Mouse (Mus musculus) ES-Bruce4 (cell line): ENCODE data around the gene Oser1. TPM values are rescaled to one million over a fixed set of nuclear protein-coding genes. Genes with fewer than 3 reads are reported as not detected.

ENCODE experiments used
- H3K27ac ChIP-seq: 2 replicates; pipeline ENCODE4 v1.5.1; 2012; ENCODE audit warnings: low read length, inconsistent platforms; ENCODE audit not compliant: insufficient read depth
- H3K27me3 ChIP-seq: 2 replicates; pipeline ENCODE4 v1.6.1; 2012; ENCODE audit warnings: mild to moderate bottlenecking, low read length, inconsistent platforms; ENCODE audit not compliant: control insufficient read depth, poor library complexity, insufficient read depth, severe bottlenecking
- H3K36me3 ChIP-seq: 2 replicates; pipeline ENCODE4 v1.6.1; 2012; ENCODE audit warnings: inconsistent platforms, mild to moderate bottlenecking, low read length, moderate library complexity; ENCODE audit not compliant: control insufficient read depth, poor library complexity, insufficient read depth, severe bottlenecking
- H3K4me1 ChIP-seq: one replicate; pipeline ENCODE4 v1.8.1; 2011; ENCODE audit warnings: low read length; ENCODE audit not compliant: control insufficient read depth, insufficient read depth
- H3K4me3 ChIP-seq: 2 replicates; pipeline ENCODE4 v1.5.1; 2011; ENCODE audit warnings: low read depth, mild to moderate bottlenecking, low read length
- H3K9ac ChIP-seq: 2 replicates; pipeline ENCODE4 v1.6.1; 2012; ENCODE audit warnings: low read depth, mild to moderate bottlenecking, inconsistent platforms; ENCODE audit not compliant: poor library complexity, severe bottlenecking
- H3K9me3 ChIP-seq: replicated peaks from 2 replicates; pipeline ENCODE4 v1.6.1; 2012; ENCODE audit warnings: mild to moderate bottlenecking, low read length, inconsistent platforms; ENCODE audit not compliant: control insufficient read depth, poor library complexity, insufficient read depth, severe bottlenecking
- CTCF ChIP-seq: IDR thresholded peaks from one replicate; pipeline ENCODE4 v1.8.1; 2011; ENCODE audit warnings: low read depth, low read length
- EP300 ChIP-seq: IDR thresholded peaks from 2 replicates; pipeline ENCODE4 v1.6.1; 2011; ENCODE audit warnings: low read depth, low read length; ENCODE audit not compliant: insufficient read depth
- POLR2A ChIP-seq: IDR thresholded peaks from one replicate; pipeline ENCODE4 v1.8.1; 2011; ENCODE audit warnings: low read length; ENCODE audit not compliant: insufficient read depth
- polyA plus RNA-seq: library from polyadenylated mRNA; stranded (reverse); fragments of >200 nt; gene quantifications from 2 replicates; pipeline ENCODE4 v1.2.4, GENCODE M21; 2011; ENCODE audit warnings: low read depth; ENCODE audit not compliant: missing spikeins, insufficient read depth, insufficient read length

The Oser1 gene
- polyA plus RNA-seq, 1 experiment, result 48.3 TPM

DNA sequence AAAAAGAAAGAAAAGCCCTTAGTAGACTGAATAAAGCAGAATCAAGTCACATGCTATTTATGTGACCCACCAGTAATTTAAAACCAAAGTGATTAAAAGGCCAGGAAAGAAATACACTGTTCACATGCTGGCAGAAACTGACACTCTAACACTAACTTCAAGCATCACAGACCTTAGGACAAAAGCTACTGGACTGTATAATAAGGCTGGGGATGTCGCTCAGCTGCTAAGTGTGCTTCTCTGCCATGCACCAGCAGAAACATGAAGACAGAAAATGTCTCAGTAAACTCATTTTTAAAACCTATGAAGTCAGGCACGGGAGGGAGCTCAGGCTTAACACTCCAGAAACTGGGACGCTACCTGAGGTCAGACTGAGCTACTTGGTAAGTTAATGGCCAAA lies 14.3 kb downstream of the Oser1 start:
- Histone ChIP-seq H3K9me3 (no peaks in the 10 kb centered on the region), H3K9ac (no peak overlapping the region), H3K4me3 (no peak overlapping the region), H3K4me1 (no peaks in the 10 kb centered on the region), H3K27ac (no peak overlapping the region), H3K27me3 (no peaks in the 10 kb centered on the region), H3K36me3 (peaks cover 53% of the 10 kb centered on the region)
- TF ChIP-seq CTCF (no peak), EP300 (no peak), POLR2A (no peak)

GRCm38 (mm10) chr2:163404037-163404815 lies 20.3 kb downstream of the Oser1 start:
- H3K36me3 ChIP-seq, result peaks cover 14% of the 10 kb centered on the region
- H3K27ac ChIP-seq, result no peak overlapping the region
- no peak for TF ChIP-seq CTCF
- no peak overlapping the region for H3K4me3 ChIP-seq
- H3K4me1 ChIP-seq, result no peaks in the 10 kb centered on the region
- H3K9me3 ChIP-seq, result no peaks in the 10 kb centered on the region
- no peaks in the 10 kb centered on the region for H3K27me3 ChIP-seq
- H3K9ac ChIP-seq, result no peak overlapping the region

DNA sequence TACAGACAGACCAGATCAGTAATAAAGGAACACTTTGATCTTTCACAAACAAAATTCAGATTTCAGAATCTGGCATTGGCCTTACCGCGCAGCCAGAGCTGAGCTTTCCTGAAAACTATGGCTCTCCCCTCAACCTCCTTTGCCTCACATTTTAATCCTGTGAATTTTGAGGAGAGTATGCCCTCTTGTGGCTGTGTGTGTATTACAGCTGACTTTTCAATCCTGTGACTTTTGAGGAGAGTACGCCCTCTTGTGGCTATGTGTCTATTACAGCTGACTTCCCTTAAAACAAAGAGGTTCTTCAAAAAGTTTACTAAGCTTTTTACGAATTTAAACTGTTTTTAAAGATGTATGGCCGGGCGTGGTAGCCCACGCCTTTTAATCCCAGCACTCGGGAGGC lies 23.3 kb downstream of the Oser1 start:
- no peak overlapping the region for H3K9ac ChIP-seq
- no peaks in the 10 kb centered on the region for H3K9me3 ChIP-seq
- TF ChIP-seq CTCF (peak; percentile 43), EP300 (no peak)
- H3K4me1 ChIP-seq, result no peaks in the 10 kb centered on the region
- H3K27me3 ChIP-seq, result no peaks in the 10 kb centered on the region
- H3K4me3 ChIP-seq, result no peak overlapping the region
- H3K36me3 ChIP-seq, result no peaks in the 10 kb centered on the region; the same call in none of the 2 replicates
- no peak overlapping the region for H3K27ac ChIP-seq

DNA sequence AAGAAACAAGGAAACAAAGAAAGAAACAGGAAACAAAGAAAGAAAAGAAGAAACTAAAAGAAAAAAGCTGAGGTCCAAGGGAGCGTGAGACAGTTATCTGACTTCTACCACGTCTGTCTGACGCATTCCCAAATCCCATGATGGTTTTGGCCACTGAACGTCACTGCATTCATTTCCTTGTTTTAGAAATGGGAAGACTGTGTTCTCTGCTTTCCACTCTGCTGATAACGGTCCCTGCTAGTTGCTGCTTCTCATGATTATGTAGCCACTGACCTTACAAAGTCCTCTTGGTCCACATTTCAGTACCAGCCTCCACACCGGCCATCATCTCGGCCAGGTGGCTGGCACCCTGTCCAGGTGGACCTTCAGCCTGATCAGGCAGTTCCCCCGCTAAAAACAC lies 25.3 kb downstream of the Oser1 start:
- TF ChIP-seq CTCF, result no peak
- TF ChIP-seq EP300, result no peak
- no peak for TF ChIP-seq POLR2A
- no peaks in the 10 kb centered on the region for H3K36me3 ChIP-seq
- H3K4me3 ChIP-seq, result no peak overlapping the region
- no peak overlapping the region for H3K27ac ChIP-seq
- no peaks in the 10 kb centered on the region for H3K4me1 ChIP-seq
- H3K9me3 ChIP-seq, result no peaks in the 10 kb centered on the region
- H3K27me3 ChIP-seq, result no peaks in the 10 kb centered on the region
- no peak overlapping the region for H3K9ac ChIP-seq

GRCm38 (mm10) chr2:163398770-163399169 lies 25.7 kb downstream of the Oser1 start:
- H3K27ac ChIP-seq, result no peak overlapping the region
- H3K9me3 ChIP-seq, result no peaks in the 10 kb centered on the region
- TF ChIP-seq POLR2A (no peak), CTCF (no peak)

DNA sequence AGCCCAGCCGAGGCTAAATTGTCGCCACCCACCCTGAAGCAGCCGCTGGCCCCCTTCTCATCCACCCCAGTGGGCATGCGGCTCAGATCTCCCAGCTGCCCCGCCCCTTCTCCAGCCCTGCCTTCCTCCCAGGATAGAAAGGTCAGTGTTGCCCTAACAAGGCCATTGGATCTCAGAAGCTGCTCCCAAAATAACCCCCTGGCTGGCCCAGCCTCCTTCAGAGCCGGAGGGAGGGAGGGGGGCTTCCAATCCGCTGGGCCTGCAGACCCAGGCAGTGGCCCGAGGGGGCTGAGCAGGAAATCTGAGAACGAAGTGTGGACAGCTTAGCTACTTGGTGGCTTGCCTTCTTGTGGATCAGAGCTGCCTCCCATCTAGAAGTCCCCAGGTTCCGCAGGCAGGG lies 26.6 kb downstream of the Oser1 start, which contains the start of gene Jph2:
Jph2 (minus strand) TSS at position 89 of the 400 bp plus-strand sequence.
- no peak within 1 kb of the TSS for H3K27ac ChIP-seq
- no peaks in the 10 kb centered on the region for H3K36me3 ChIP-seq
- H3K4me1 ChIP-seq, result no peaks in the 10 kb centered on the region
- TF ChIP-seq EP300, result no peak
- no peak for TF ChIP-seq CTCF
- no peak for TF ChIP-seq POLR2A
- no peak within 1 kb of the TSS for H3K9ac ChIP-seq
- no peaks in the 10 kb centered on the region for H3K27me3 ChIP-seq
- H3K9me3 ChIP-seq, result no peaks in the 10 kb centered on the region
- no peak within 1 kb of the TSS for H3K4me3 ChIP-seq

More at GRCm38 (mm10) chr2:163398770-163399169, 25.7 kb downstream of the Oser1 start:
- Histone ChIP-seq H3K36me3 (no peaks in the 10 kb centered on the region), H3K9ac (no peak overlapping the region), H3K4me3 (no peak overlapping the region), H3K4me1 (no peaks in the 10 kb centered on the region), H3K27me3 (no peaks in the 10 kb centered on the region)
